Mouse (Mus musculus): Measurements from ENCODE around the gene Mfng. TPM values are rescaled to one million over a fixed set of nuclear protein-coding genes. Genes with fewer than 3 reads are reported as not detected.

Mfng gene
- polyA plus RNA-seq, 1 experiment = 97.5 TPM

DNA sequence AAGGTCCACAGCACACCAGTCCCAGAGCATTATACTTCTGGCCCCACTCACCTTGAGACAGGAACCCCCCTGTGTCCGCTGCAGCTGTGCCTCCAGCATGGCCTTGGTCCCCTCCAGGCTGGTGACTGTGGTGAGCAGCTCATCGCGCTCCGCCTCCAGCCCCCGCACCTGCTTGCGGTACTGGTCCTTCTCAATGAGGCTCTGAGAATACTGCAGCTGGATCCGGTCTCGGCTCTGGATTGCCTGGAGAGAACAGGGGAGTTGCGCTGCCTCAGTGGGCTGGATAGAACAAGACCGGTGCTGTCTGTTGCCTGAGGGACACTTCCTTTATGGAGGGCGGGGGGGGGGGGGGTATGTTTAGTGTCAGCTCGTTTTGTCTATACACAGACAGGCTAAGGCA is 17.7 kb upstream of the Mfng start:
- DNase-seq = no peak
- 90% methylated on average over 12 of the region's 12 CpGs for WGBS
- H3K27ac ChIP-seq (ENCODE audit: control insufficient read depth, insufficient read depth, low read length) = no peak overlapping the region
- no peaks in the 10 kb centered on the region for H3K27me3 ChIP-seq (ENCODE audit: control insufficient read depth, insufficient read depth, low read length)
- H3K4me1 ChIP-seq (replicated peaks; ENCODE audit: control insufficient read depth, insufficient read depth, low read length) = peaks cover 9% of the 10 kb centered on the region; the same call in 1 of the 2 replicates
- no peak overlapping the region for H3K4me3 ChIP-seq (ENCODE audit: control insufficient read depth, insufficient read depth, low read length)
- no peak for TF ChIP-seq POLR2A (IDR thresholded peaks at IDR 0.05; ENCODE audit: control insufficient read depth, extremely low read depth, insufficient read depth, low read length, poor library complexity)
- TF ChIP-seq CTCF (IDR thresholded peaks at IDR 0.05; ENCODE audit: borderline replicate concordance, control insufficient read depth, extremely low read depth, insufficient read depth, low read length, poor library complexity) = no peak
- H3K36me3 ChIP-seq (ENCODE audit: control insufficient read depth, insufficient read depth, low read length) = no peaks in the 10 kb centered on the region

DNA sequence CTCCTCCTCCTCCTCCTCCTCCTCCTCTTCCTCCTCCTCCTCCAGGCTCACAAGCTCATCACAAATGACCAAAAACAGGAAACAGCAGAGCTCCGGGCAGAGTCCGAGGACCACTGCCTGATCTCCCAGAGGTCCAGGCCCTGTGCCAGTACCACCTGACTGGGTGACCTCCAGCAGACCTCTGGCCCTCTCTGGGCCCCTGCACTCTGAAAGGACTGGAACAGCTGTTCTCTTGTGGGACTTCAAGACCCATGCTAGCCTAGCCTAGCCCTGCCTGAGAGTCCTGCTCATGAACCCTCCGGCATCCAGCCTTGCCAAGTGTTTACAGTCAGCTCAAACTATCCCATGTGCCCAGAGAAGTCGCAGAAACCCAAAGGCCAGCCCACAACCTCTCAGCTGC is 17.2 kb upstream of the Mfng start:
- TF ChIP-seq POLR2A (IDR thresholded peaks at IDR 0.05; ENCODE audit: control insufficient read depth, extremely low read depth, insufficient read depth, low read length, poor library complexity) (no peak), CTCF (IDR thresholded peaks at IDR 0.05; ENCODE audit: borderline replicate concordance, control insufficient read depth, extremely low read depth, insufficient read depth, low read length, poor library complexity) (no peak)
- H3K4me1 ChIP-seq (replicated peaks; ENCODE audit: control insufficient read depth, insufficient read depth, low read length) = 0 out of 2 replicates have a peak, but pooled peaks cover 9% of the 10 kb centered on the region
- 82% methylated on average over 4 of the region's 4 CpGs for WGBS
- H3K27me3 ChIP-seq (ENCODE audit: control insufficient read depth, insufficient read depth, low read length) = no peaks in the 10 kb centered on the region
- no peak overlapping the region for H3K27ac ChIP-seq (ENCODE audit: control insufficient read depth, insufficient read depth, low read length)
- H3K4me3 ChIP-seq (ENCODE audit: control insufficient read depth, insufficient read depth, low read length) = no peak overlapping the region
- no peak for DNase-seq
- H3K36me3 ChIP-seq (ENCODE audit: control insufficient read depth, insufficient read depth, low read length) = no peaks in the 10 kb centered on the region

- H3K4me1 ChIP-seq (replicated peaks; ENCODE audit: control insufficient read depth, insufficient read depth, low read length) = 0 out of 2 replicates have a peak, but pooled peaks cover 6% of the 10 kb centered on the region
- H3K36me3 ChIP-seq (ENCODE audit: control insufficient read depth, insufficient read depth, low read length) = no peaks in the 10 kb centered on the region
- no peak for TF ChIP-seq POLR2A (IDR thresholded peaks at IDR 0.05; ENCODE audit: control insufficient read depth, extremely low read depth, insufficient read depth, low read length, poor library complexity)
- TF ChIP-seq CTCF (IDR thresholded peaks at IDR 0.05; ENCODE audit: borderline replicate concordance, control insufficient read depth, extremely low read depth, insufficient read depth, low read length, poor library complexity) = no peak
- no peaks in the 10 kb centered on the region for H3K27me3 ChIP-seq (ENCODE audit: control insufficient read depth, insufficient read depth, low read length)
- WGBS = 89% methylated on average over 13 of the region's 13 CpGs
- no peak overlapping the region for H3K4me3 ChIP-seq (ENCODE audit: control insufficient read depth, insufficient read depth, low read length)
- no peak for DNase-seq
- no peak overlapping the region for H3K27ac ChIP-seq (ENCODE audit: control insufficient read depth, insufficient read depth, low read length)
Measured at GRCm38 (mm10) chr15:78789721-78790323, 16.5 kb upstream of the Mfng start.

GRCm38 (mm10) chr15:78788042-78788441 is 14.8 kb upstream of the Mfng start:
- H3K4me3 ChIP-seq (ENCODE audit: control insufficient read depth, insufficient read depth, low read length) = no peak overlapping the region
- H3K36me3 ChIP-seq (ENCODE audit: control insufficient read depth, insufficient read depth, low read length) = no peaks in the 10 kb centered on the region
- H3K27me3 ChIP-seq (ENCODE audit: control insufficient read depth, insufficient read depth, low read length) = no peaks in the 10 kb centered on the region
- H3K4me1 ChIP-seq (replicated peaks; ENCODE audit: control insufficient read depth, insufficient read depth, low read length) = 0 out of 2 replicates have a peak, but pooled peaks cover 6% of the 10 kb centered on the region
- TF ChIP-seq CTCF (IDR thresholded peaks at IDR 0.05; ENCODE audit: borderline replicate concordance, control insufficient read depth, extremely low read depth, insufficient read depth, low read length, poor library complexity) = no peak
- TF ChIP-seq POLR2A (IDR thresholded peaks at IDR 0.05; ENCODE audit: control insufficient read depth, extremely low read depth, insufficient read depth, low read length, poor library complexity) = no peak
- 95% methylated on average over 3 of the region's 3 CpGs for WGBS
- H3K27ac ChIP-seq (ENCODE audit: control insufficient read depth, insufficient read depth, low read length) = no peak overlapping the region
- no peak for DNase-seq

DNA sequence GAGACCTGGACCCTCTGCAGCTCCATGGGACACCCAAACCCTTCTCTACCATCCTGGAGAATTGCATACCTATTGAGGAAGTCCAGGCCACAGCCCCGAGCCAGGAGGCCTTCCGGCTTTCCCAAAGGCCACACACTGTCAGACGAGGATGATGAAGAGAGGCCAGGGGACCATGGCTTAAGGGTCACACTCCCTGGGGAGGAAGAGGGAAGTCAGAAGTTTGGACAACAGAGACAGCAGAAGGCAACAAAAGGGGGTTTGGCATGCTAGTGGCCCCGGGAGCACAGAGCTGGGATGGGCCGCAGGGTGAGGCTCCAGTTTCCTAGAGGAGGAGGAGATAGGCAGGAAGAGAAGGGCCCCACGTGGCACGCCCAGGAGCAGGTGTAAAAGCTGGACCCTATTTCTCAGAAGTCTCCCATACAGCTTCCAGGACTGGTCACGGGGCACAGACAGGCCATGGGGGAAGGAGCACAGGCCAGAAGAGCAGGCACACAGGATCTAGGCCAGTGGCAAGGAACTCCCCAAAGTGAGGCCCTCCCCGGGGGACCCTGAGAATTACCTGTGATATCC is 14.1 kb upstream of the Mfng start:
- WGBS = 94% methylated on average over 9 of the region's 9 CpGs

GRCm38 (mm10) chr15:78786411-78786818 is 13.1 kb upstream of the Mfng start:
- H3K4me1 ChIP-seq (replicated peaks; ENCODE audit: control insufficient read depth, insufficient read depth, low read length) = 0 out of 2 replicates have a peak, but pooled peaks cover 6% of the 10 kb centered on the region
- H3K36me3 ChIP-seq (ENCODE audit: control insufficient read depth, insufficient read depth, low read length) = no peaks in the 10 kb centered on the region
- WGBS = 94% methylated on average over 9 of the region's 9 CpGs
- DNase-seq = no peak
- H3K27me3 ChIP-seq (ENCODE audit: control insufficient read depth, insufficient read depth, low read length) = no peaks in the 10 kb centered on the region
- H3K27ac ChIP-seq (ENCODE audit: control insufficient read depth, insufficient read depth, low read length) = no peak overlapping the region
- no peak for TF ChIP-seq CTCF (IDR thresholded peaks at IDR 0.05; ENCODE audit: borderline replicate concordance, control insufficient read depth, extremely low read depth, insufficient read depth, low read length, poor library complexity)
- no peak for TF ChIP-seq POLR2A (IDR thresholded peaks at IDR 0.05; ENCODE audit: control insufficient read depth, extremely low read depth, insufficient read depth, low read length, poor library complexity)
- no peak overlapping the region for H3K4me3 ChIP-seq (ENCODE audit: control insufficient read depth, insufficient read depth, low read length)

More for the DNA sequence above, 14.1 kb upstream of the Mfng start:
- Histone ChIP-seq H3K4me1 (replicated peaks; ENCODE audit: control insufficient read depth, insufficient read depth, low read length) (0 out of 2 replicates have a peak, but pooled peaks cover 6% of the 10 kb centered on the region), H3K36me3 (ENCODE audit: control insufficient read depth, insufficient read depth, low read length) (no peaks in the 10 kb centered on the region), H3K27me3 (ENCODE audit: control insufficient read depth, insufficient read depth, low read length) (no peaks in the 10 kb centered on the region), H3K4me3 (ENCODE audit: control insufficient read depth, insufficient read depth, low read length) (no peak overlapping the region), H3K27ac (ENCODE audit: control insufficient read depth, insufficient read depth, low read length) (no peak overlapping the region)
- no peak for DNase-seq
- TF ChIP-seq POLR2A (IDR thresholded peaks at IDR 0.05; ENCODE audit: control insufficient read depth, extremely low read depth, insufficient read depth, low read length, poor library complexity) = no peak
